Mouse (Mus musculus) small intestine, adult 2 months (tissue): ENCODE results near the gene Sorbs2. TPM values are rescaled to one million over a fixed set of nuclear protein-coding genes. Genes with fewer than 3 reads are reported as not detected.

Experiments
- H3K27ac ChIP-seq: fragments of 200-500 bp; 2 replicates; pipeline ENCODE4 v1.5.1; 2012; ENCODE audit warnings: low read depth, low read length, control low read depth, inconsistent platforms; ENCODE audit not compliant: insufficient read depth
- H3K27me3 ChIP-seq: fragments of 200-500 bp; 2 replicates; pipeline ENCODE4 v1.6.1; 2012; ENCODE audit warnings: mild to moderate bottlenecking, moderate library complexity, low read length, inconsistent platforms; ENCODE audit not compliant: control insufficient read depth, insufficient read depth
- H3K36me3 ChIP-seq: fragments of 200-500 bp; 2 replicates; pipeline ENCODE4 v1.6.1; 2012; ENCODE audit warnings: mild to moderate bottlenecking, low read length, control low read depth, inconsistent platforms; ENCODE audit not compliant: control insufficient read depth, insufficient read depth
- H3K4me1 ChIP-seq: fragments of 200-500 bp; 2 replicates; pipeline ENCODE4 v1.6.1; 2012; ENCODE audit warnings: low read length, inconsistent platforms, mixed read lengths; ENCODE audit not compliant: control insufficient read depth, insufficient read depth, insufficient read length
- H3K4me3 ChIP-seq: fragments of 200-500 bp; 2 replicates; pipeline ENCODE4 v1.5.1; 2012; ENCODE audit warnings: low read depth, mild to moderate bottlenecking, control low read depth, inconsistent platforms, low read length, moderate library complexity
- CTCF ChIP-seq: fragments of 200-500 bp; IDR thresholded peaks from 2 replicates; pipeline ENCODE4 v1.5.1; 2012; ENCODE audit warnings: low read depth, mild to moderate bottlenecking, control low read depth, inconsistent platforms, low read length, moderate library complexity, mixed read lengths; ENCODE audit not compliant: insufficient replicate concordance, insufficient read length; ENCODE audit errors: extremely low read depth
- POLR2A ChIP-seq: fragments of 200-500 bp; IDR thresholded peaks from 2 replicates; pipeline ENCODE4 v1.6.1; 2012; ENCODE audit warnings: low read depth, mild to moderate bottlenecking, control low read depth, inconsistent platforms, low read length, moderate library complexity
- WGBS: fragments of 180-500 bp; shearing (Covaris S2); methylation state at CpG from one replicate; pipeline ENCODE4 v1.1.7; 2018; 5-methylcytosine and 5-hydroxymethylcytosine counted together
- polyA plus RNA-seq: library from polyadenylated mRNA; depleted of rRNA; stranded (reverse); fragments of >200 nt; gene quantifications from 2 replicates; pipeline ENCODE4 v1.2.3, GENCODE M21; 2012

The Sorbs2 gene
- polyA plus RNA-seq, 1 experiment: 5.7 TPM

GRCm38 (mm10) chr8:45703700-45704101 is 196.1 kb downstream of the Sorbs2 start:
- H3K27me3 ChIP-seq: no peaks in the 10 kb centered on the region
- no peaks in the 10 kb centered on the region for H3K4me1 ChIP-seq
- H3K36me3 ChIP-seq: no peaks in the 10 kb centered on the region
- H3K27ac ChIP-seq: no peak overlapping the region
- no peak for TF ChIP-seq CTCF
- TF ChIP-seq POLR2A: no peak
- WGBS: 77% methylated on average over 4 of the region's 4 CpGs
- no peak overlapping the region for H3K4me3 ChIP-seq

GRCm38 (mm10) chr8:45709098-45709497 is 201.5 kb downstream of the Sorbs2 start:
- no peak overlapping the region for H3K27ac ChIP-seq

GRCm38 (mm10) chr8:45709734-45710133 is 202.1 kb downstream of the Sorbs2 start:
- TF ChIP-seq POLR2A (no peak), CTCF (no peak)
- 69% methylated on average over 4 of the region's 4 CpGs for WGBS
- H3K4me3 ChIP-seq: no peak overlapping the region

More at GRCm38 (mm10) chr8:45709098-45709497, 201.5 kb downstream of the Sorbs2 start:
- WGBS: 87% methylated on average over 4 of the region's 4 CpGs
- Histone ChIP-seq H3K4me1 (no peaks in the 10 kb centered on the region), H3K36me3 (no peaks in the 10 kb centered on the region), H3K4me3 (no peak overlapping the region), H3K27me3 (no peaks in the 10 kb centered on the region)
- TF ChIP-seq CTCF (no peak), POLR2A (no peak)

GRCm38 (mm10) chr8:45712610-45713009 is 205.0 kb downstream of the Sorbs2 start:
- Histone ChIP-seq H3K27ac (no peak overlapping the region), H3K36me3 (no peaks in the 10 kb centered on the region), H3K4me3 (no peak overlapping the region), H3K27me3 (no peaks in the 10 kb centered on the region), H3K4me1 (no peaks in the 10 kb centered on the region)
- TF ChIP-seq CTCF: no peak
- no peak for TF ChIP-seq POLR2A
- 93% methylated on average over 6 of the region's 6 CpGs for WGBS

More at GRCm38 (mm10) chr8:45709734-45710133, 202.1 kb downstream of the Sorbs2 start:
- Histone ChIP-seq H3K4me1 (no peaks in the 10 kb centered on the region), H3K27ac (no peak overlapping the region), H3K27me3 (no peaks in the 10 kb centered on the region), H3K36me3 (no peaks in the 10 kb centered on the region)

GRCm38 (mm10) chr8:45714806-45715205 is 207.2 kb downstream of the Sorbs2 start:
- Histone ChIP-seq H3K27ac (no peak overlapping the region), H3K4me3 (no peak overlapping the region), H3K36me3 (no peaks in the 10 kb centered on the region)

GRCm38 (mm10) chr8:45715330-45716027 is 207.9 kb downstream of the Sorbs2 start:
- no peaks in the 10 kb centered on the region for H3K4me1 ChIP-seq
- H3K4me3 ChIP-seq: no peak overlapping the region
- WGBS: 89% methylated on average over 13 of the region's 13 CpGs
- no peak overlapping the region for H3K27ac ChIP-seq
- TF ChIP-seq POLR2A: no peak
- TF ChIP-seq CTCF: no peak
- H3K27me3 ChIP-seq: no peaks in the 10 kb centered on the region
- H3K36me3 ChIP-seq: no peaks in the 10 kb centered on the region

More at GRCm38 (mm10) chr8:45714806-45715205, 207.2 kb downstream of the Sorbs2 start:
- TF ChIP-seq CTCF (no peak), POLR2A (no peak)
- 26% methylated on average over 3 of the region's 3 CpGs for WGBS
- H3K27me3 ChIP-seq: no peaks in the 10 kb centered on the region
- no peaks in the 10 kb centered on the region for H3K4me1 ChIP-seq

- H3K27ac ChIP-seq: no peak overlapping the region
- TF ChIP-seq POLR2A: no peak
- no peak for TF ChIP-seq CTCF
- H3K27me3 ChIP-seq: no peaks in the 10 kb centered on the region
- 66% methylated on average over 8 of the region's 8 CpGs for WGBS
- no peaks in the 10 kb centered on the region for H3K4me1 ChIP-seq
- H3K4me3 ChIP-seq: no peak overlapping the region
- no peaks in the 10 kb centered on the region for H3K36me3 ChIP-seq
These were observed 212.2 kb downstream of the Sorbs2 start for GRCm38 (mm10) chr8:45719776-45720175.

GRCm38 (mm10) chr8:45724204-45724603 is 216.6 kb downstream of the Sorbs2 start:
- whole genome bisulfite sequencing: 68% methylated on average over 3 of the region's 3 CpGs
- no peak for TF ChIP-seq POLR2A
- no peak for TF ChIP-seq CTCF
- H3K4me1 ChIP-seq: no peaks in the 10 kb centered on the region
- H3K4me3 ChIP-seq: no peak overlapping the region
- H3K27ac ChIP-seq: no peak overlapping the region
- no peaks in the 10 kb centered on the region for H3K27me3 ChIP-seq
- no peaks in the 10 kb centered on the region for H3K36me3 ChIP-seq
